Mouse (Mus musculus) liver, adult 2 months (tissue): ENCODE measurements around the gene Sit1.

ENCODE experiments used
- CTCF ChIP-seq: fragments of 200-500 bp; IDR thresholded peaks from 2 replicates; pipeline ENCODE4 v1.5.1; 2011; ENCODE audit warnings: low read depth, low read length, control low read depth
- POLR2A ChIP-seq: fragments of 200-500 bp; IDR thresholded peaks from 2 replicates; pipeline ENCODE4 v1.6.1; 2011; ENCODE audit warnings: low read length, control low read depth; ENCODE audit not compliant: insufficient read depth; ENCODE audit errors: extremely low read depth

GRCm38 (mm10) chr4:43513300-43513699 lies 29.8 kb upstream of the Sit1 start:
- TF ChIP-seq CTCF (no peak), POLR2A (no peak)
